Mouse (Mus musculus) C2C12 (cell line): ENCODE measurements around the gene Olfr248.

Source experiments
- CEBPB ChIP-seq: IDR thresholded peaks from one replicate; pipeline ENCODE4 v1.6.1; 2011; ENCODE audit warnings: low read depth, mild to moderate bottlenecking, control low read depth, moderate library complexity
- CTCF ChIP-seq: IDR thresholded peaks from one replicate; pipeline ENCODE4 v1.5.1; 2011; ENCODE audit not compliant: control insufficient read depth, insufficient read depth, insufficient read length
- FOSL1 ChIP-seq: IDR thresholded peaks from one replicate; pipeline ENCODE4 v1.8.0; 2011; ENCODE audit warnings: mild to moderate bottlenecking, low read length; ENCODE audit not compliant: poor library complexity, insufficient read depth, severe bottlenecking
- MYOD1 ChIP-seq: IDR thresholded peaks from one replicate; pipeline ENCODE4 v1.6.1; 2011; ENCODE audit warnings: low read depth; ENCODE audit not compliant: control insufficient read depth, insufficient read length
- USF1 ChIP-seq: IDR thresholded peaks from one replicate; pipeline ENCODE4 v1.6.1; 2011; ENCODE audit warnings: low read depth, mild to moderate bottlenecking, control low read depth, moderate library complexity

DNA sequence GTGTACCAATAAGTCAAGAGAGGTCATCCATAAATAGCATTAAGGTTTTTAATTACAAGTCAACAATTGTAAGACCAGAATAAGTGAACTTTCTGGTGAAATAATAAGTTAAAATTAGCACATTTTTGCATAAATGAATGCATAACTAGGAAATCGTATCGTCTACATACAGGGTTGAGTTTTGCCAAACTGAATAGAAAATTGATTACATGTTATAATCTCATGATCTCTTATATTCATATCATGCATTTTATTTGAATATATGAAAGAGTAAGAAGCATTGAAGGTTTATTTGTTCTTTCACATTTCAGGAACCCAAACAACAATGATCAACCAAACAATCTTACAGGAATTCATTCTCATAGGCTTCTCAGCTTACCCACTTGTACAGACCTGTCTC, at the start of gene Olfr248:
- TF ChIP-seq CTCF (no peak), USF1 (no peak), FOSL1 (no peak), CEBPB (no peak), MYOD1 (no peak)
